Comparison of ENCODE assay signal across 6 mouse cellular contexts in genomic region chr1:193146416-193146815, GRCm38 (mm10).
"Had no signal": no experiment of that assay in that cellular context is flagged by ENCODE, and none has a peak within 500 bp of the region (broad histone marks: within the 10 kb centered on the region; RNA-seq: fewer than 3 reads in every experiment).

No protein-coding gene starts in this region.

- DNase-seq: kidney, adult 2 months; kidney, postnatal 14 days; lung, adult 18-20 months; spleen, adult 18-20 months had no signal

- ATAC-seq: intestine, embryonic 16.5 days; midbrain, embryonic 13.5 days had no signal
